Mouse (Mus musculus): ENCODE results near the gene 1810024B03Rik. TPM values are rescaled to one million over a fixed set of nuclear protein-coding genes. Genes with fewer than 3 reads are reported as not detected.

The 1810024B03Rik gene
- total and polyA plus RNA-seq, 3 experiments, result 0.77 to 1.2 (median 0.93) TPM

DNA sequence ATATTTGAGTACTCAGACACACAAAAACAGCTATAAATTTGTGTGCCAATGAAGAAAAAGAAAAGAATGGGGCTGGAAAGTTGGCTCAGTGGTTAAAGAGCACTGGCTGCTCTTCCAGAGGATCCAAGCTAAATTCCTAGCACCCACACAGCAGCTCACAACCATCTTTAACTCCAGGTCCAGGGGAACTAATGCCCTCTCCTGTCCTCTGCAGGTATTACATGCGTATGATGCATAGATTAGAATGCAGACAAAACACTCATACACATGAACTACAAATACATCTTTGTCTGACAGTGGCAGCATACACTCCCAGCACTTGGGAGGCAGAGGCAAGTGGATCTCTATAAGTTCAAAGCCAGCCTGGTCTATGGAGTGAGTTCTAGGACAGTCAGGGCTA, 68.5 kb downstream of the 1810024B03Rik start:
- Histone ChIP-seq H3K4me3 (replicated peaks in 1 of 3; ENCODE audit: low read depth in 2 of 3, low read length in 2 of 3, poor library complexity in 1 of 3) (no peak overlapping the region), H3K4me2 (ENCODE audit: insufficient read depth, low read depth, poor library complexity, severe bottlenecking) (no peak overlapping the region), H3K36me3 (replicated peaks in 1 of 2; ENCODE audit: control insufficient read depth in 1 of 2, insufficient read depth in 1 of 2, low read length in 1 of 2) (peaks cover 19 to 43% of the 10 kb centered on the region in 2 experiments), H3K27me3 (replicated peaks) (no peaks in the 10 kb centered on the region), H3K4me1 (ENCODE audit: control insufficient read depth in 1 of 2, insufficient read depth in 2 of 2) (peaks cover 19 to 63% of the 10 kb centered on the region in 2 experiments), H3K9me3 (replicated peaks; ENCODE audit: low read length) (peaks cover 9% of the 10 kb centered on the region), H3K27ac (ENCODE audit: insufficient read depth, low read depth) (no peak overlapping the region), H3K79me2 (replicated peaks; ENCODE audit: control insufficient read depth, extremely low read depth, insufficient read depth, poor library complexity, severe bottlenecking) (peaks cover 15% of the 10 kb centered on the region), H3K9ac (ENCODE audit: insufficient read depth, low read depth) (no peak overlapping the region)
- in situ Hi-C loops (cut with MboI; ENCODE audit: low pct_ligation_motif_present, low pct_unique_long_range_greater_than_20kb, low sequenced_read_pairs), result no loop called here
- dilution Hi-C loops (cut with MboI; ENCODE audit: extremely low pct_ligation_motif_present, extremely low pct_unique_long_range_greater_than_20kb, low sequenced_read_pairs), result no loop called here
- no peak for TF ChIP-seq NRF1 (IDR thresholded peaks at IDR 0.05; ENCODE audit: low read depth, low read length)
- TF ChIP-seq CTCF (conservative IDR thresholded peaks at IDR 0.05 in 1 of 2, IDR thresholded peaks at IDR 0.05 in 1 of 2; ENCODE audit: low read depth in 2 of 2, low read length in 2 of 2), result peak in 1 of 2 experiments; percentile 23; a peak in 1 of 4 replicates
- no peak for DNase-seq (ENCODE audit: extremely low read depth)

DNA sequence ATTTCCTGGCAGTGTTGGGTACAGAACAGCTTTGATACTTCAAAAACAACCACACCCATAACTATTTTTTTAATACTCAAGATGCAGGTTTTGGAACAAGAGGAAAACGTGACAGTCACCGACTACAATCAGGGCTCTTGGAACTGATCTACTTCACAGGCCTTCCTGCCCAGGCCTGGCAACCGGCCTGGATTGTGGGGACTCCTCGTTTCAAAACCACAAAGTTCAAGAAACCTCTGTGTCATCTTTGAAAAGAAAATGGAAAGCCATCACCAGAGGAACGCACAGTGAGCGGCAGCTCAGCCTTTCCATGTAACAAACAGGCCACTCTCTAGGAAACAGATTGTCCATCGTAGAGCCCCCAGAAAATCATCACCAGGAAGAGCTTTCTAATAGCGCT, 69.0 kb downstream of the 1810024B03Rik start:
- in situ Hi-C loops (cut with MboI; ENCODE audit: low pct_ligation_motif_present, low pct_unique_long_range_greater_than_20kb, low sequenced_read_pairs), result no loop called here
- Histone ChIP-seq H3K79me2 (replicated peaks; ENCODE audit: control insufficient read depth, extremely low read depth, insufficient read depth, poor library complexity, severe bottlenecking) (peaks cover 15% of the 10 kb centered on the region), H3K4me2 (ENCODE audit: insufficient read depth, low read depth, poor library complexity, severe bottlenecking) (no peak overlapping the region), H3K9me3 (replicated peaks; ENCODE audit: low read length) (peaks cover 9% of the 10 kb centered on the region), H3K27ac (ENCODE audit: insufficient read depth, low read depth) (no peak overlapping the region), H3K36me3 (replicated peaks in 1 of 2; ENCODE audit: control insufficient read depth in 1 of 2, insufficient read depth in 1 of 2, low read length in 1 of 2) (peaks cover 19 to 43% of the 10 kb centered on the region in 2 experiments), H3K27me3 (replicated peaks) (no peaks in the 10 kb centered on the region), H3K4me3 (replicated peaks in 1 of 3; ENCODE audit: low read depth in 2 of 3, low read length in 2 of 3, poor library complexity in 1 of 3) (no peak overlapping the region), H3K4me1 (ENCODE audit: control insufficient read depth in 1 of 2, insufficient read depth in 2 of 2) (peaks cover 18 to 61% of the 10 kb centered on the region in 2 experiments), H3K9ac (ENCODE audit: insufficient read depth, low read depth) (no peak overlapping the region)
- DNase-seq (ENCODE audit: extremely low read depth), result no peak
- TF ChIP-seq E2F4 (IDR thresholded peaks at IDR 0.05; ENCODE audit: insufficient replicate concordance, low read depth, low read length) (no peak), ZMIZ1 (IDR thresholded peaks at IDR 0.05; ENCODE audit: low read depth, low read length) (no peak), GABPA (IDR thresholded peaks at IDR 0.05; ENCODE audit: insufficient replicate concordance, low read depth, low read length) (no peak), TCF12 (IDR thresholded peaks at IDR 0.05; ENCODE audit: low read depth, low read length) (no peak), NRF1 (IDR thresholded peaks at IDR 0.05; ENCODE audit: low read depth, low read length) (no peak), MAZ (IDR thresholded peaks at IDR 0.05; ENCODE audit: low read depth, low read length) (no peak), TBP (conservative IDR thresholded peaks at IDR 0.05; ENCODE audit: low read depth, low read length) (no peak), ELF1 (IDR thresholded peaks at IDR 0.05; ENCODE audit: low read depth, low read length) (no peak), RAD21 (IDR thresholded peaks at IDR 0.05; ENCODE audit: low read depth, low read length) (no peak), NELFE (IDR thresholded peaks at IDR 0.05; ENCODE audit: low read depth, low read length) (no peak), ZC3H11A (IDR thresholded peaks at IDR 0.05; ENCODE audit: low read depth, low read length) (no peak), ZKSCAN1 (IDR thresholded peaks at IDR 0.05; ENCODE audit: borderline replicate concordance, low read depth, low read length) (no peak), POLR2A (IDR thresholded peaks at IDR 0.05; ENCODE audit: low read depth, low read length) (no peak), MAFK (IDR thresholded peaks at IDR 0.05; ENCODE audit: insufficient replicate concordance, low read length) (no peak), ETS1 (conservative IDR thresholded peaks at IDR 0.05; ENCODE audit: low read depth, low read length) (no peak), EP300 (IDR thresholded peaks at IDR 0.05; ENCODE audit: low read length) (no peak), MEF2A (IDR thresholded peaks at IDR 0.05; ENCODE audit: borderline replicate concordance, low read depth, low read length) (no peak), JUN (IDR thresholded peaks at IDR 0.05; ENCODE audit: insufficient read depth, low read depth, low read length) (no peak), CHD1 (IDR thresholded peaks at IDR 0.05; ENCODE audit: low read depth, low read length) (no peak), KAT2A (IDR thresholded peaks at IDR 0.05; ENCODE audit: insufficient replicate concordance, low read length) (no peak)
- dilution Hi-C loops (cut with MboI; ENCODE audit: extremely low pct_ligation_motif_present, extremely low pct_unique_long_range_greater_than_20kb, low sequenced_read_pairs), result no loop called here

Data from CH12.LX (cell line).